8 mouse cellular contexts compared by ENCODE assay signal in the genomic region with DNA sequence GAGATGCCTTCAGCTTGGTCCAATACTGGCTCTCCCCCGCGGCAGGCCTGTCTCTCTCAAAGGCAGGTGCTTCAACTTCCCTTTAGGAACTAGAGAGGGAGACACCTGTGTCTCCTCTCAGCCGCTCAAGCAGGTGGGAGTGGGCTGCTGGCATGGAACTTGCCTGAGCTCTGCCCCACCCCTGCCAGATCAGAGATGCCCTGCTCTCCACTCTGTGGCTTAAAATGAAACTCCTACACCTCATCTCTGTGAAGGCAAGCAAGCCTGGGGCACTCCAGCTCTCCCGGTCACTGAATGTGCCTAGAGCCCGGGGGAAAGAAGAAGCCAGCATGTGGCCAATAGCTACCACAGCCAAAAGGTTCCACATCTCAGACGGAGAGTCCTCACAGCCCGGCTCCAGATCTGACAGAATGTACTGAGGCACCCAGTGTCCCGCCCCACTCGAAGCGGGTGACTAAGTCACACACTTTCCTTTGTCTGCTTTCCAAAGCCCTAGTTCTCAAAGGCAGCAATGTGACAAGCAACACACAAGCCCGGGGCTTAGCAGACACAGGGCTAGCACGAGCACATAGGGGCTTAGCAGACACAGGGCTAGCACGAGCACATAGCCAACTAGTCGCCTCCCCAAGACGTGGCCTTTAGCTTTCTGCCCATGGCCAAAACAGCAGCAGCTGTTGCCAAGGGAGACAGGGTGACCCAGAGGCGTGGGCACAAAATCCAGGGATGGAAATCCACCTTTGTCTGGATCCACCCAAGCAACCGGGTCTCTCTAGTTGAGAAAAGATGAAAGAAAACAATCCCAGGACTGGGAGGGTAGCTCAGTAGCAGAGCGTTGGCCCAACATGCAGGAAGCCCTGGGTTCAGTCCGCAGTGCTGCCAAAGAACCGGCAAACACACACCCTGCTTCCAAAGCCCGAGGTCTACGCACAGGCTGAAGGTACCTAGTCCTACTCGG. TPM values are rescaled to one million over a fixed set of nuclear protein-coding genes. Genes with fewer than 3 reads are reported as not detected.
A peak's percentile ranks its signal among the peaks of the same experiment; 100 is the strongest.
DNase-seq lines count a peak whose midpoint lies in the region; ATAC-seq and TF ChIP-seq lines count a peak whose summit lies in the region.

No protein-coding gene starts in this region.

- H3K4me1 ChIP-seq in liver, adult 2 months (ENCODE audit: control insufficient read depth, insufficient read depth, low read length): peaks cover 27% of the 10 kb centered on the region
- peaks cover 76% of the 10 kb centered on the region for H3K4me1 ChIP-seq in heart, embryonic 12.5 days (replicated peaks)
- peaks cover 58% of the 10 kb centered on the region for H3K4me1 ChIP-seq in liver, embryonic 11.5 days (replicated peaks; ENCODE audit: control insufficient read depth, insufficient read depth, low read length)

- no peaks in the 10 kb centered on the region for H3K27me3 ChIP-seq in liver, adult 2 months (ENCODE audit: control insufficient read depth, insufficient read depth, low read length)
- H3K27me3 ChIP-seq in heart, embryonic 12.5 days (replicated peaks): no peaks in the 10 kb centered on the region
- no peaks in the 10 kb centered on the region for H3K27me3 ChIP-seq in liver, embryonic 11.5 days (replicated peaks; ENCODE audit: control insufficient read depth, insufficient read depth, low read length)

- H3K79me2 ChIP-seq in liver, adult 2 months (ENCODE audit: control insufficient read depth, insufficient read depth, low read length): peaks cover 28% of the 10 kb centered on the region; the same call in 1 of the 2 replicates

- WGBS in liver, adult 2 months: 39% methylated on average over 23 of the region's 23 CpGs
- WGBS in heart, embryonic 12.5 days: 48% methylated on average over 23 of the region's 23 CpGs
- 66% methylated on average over 23 of the region's 23 CpGs for WGBS in liver, embryonic 11.5 days

- peak overlapping the region; percentile 7 for H3K9ac ChIP-seq in liver, adult 2 months (ENCODE audit: low read depth, low read length)
- H3K9ac ChIP-seq in heart, embryonic 12.5 days: peak overlapping the region; percentile 90
- 0 out of 2 replicates have a peak overlapping the region, but pooled peaks have one; percentile 5 for H3K9ac ChIP-seq in liver, embryonic 11.5 days (ENCODE audit: low read depth, low read length)

- no peak for TF ChIP-seq POLR2A in liver, adult 2 months (IDR thresholded peaks at IDR 0.05; ENCODE audit: extremely low read depth, insufficient read depth, low read length)

- DNase-seq in CD4-positive, CD25-positive, alpha-beta regulatory T cell, adult 2 months (ENCODE audit: low read depth, low spot score): peak; percentile 52
- DNase-seq in liver, adult 2 months (ENCODE audit: extremely low read depth, low read depth, low spot score): peak; percentile 62
- DNase-seq in liver: no peak
- no peak for DNase-seq in liver, embryonic 11.5 days (ENCODE audit: low spot score)
- peak; percentile 46 to 49 for DNase-seq in natural killer cell, adult 2 months (ENCODE audit: low spot score in 2 of 2)
- no peak for DNase-seq in urinary bladder, postnatal 10 days (ENCODE audit: low spot score)

- no peak for ATAC-seq in CD4-positive, CD25-positive, alpha-beta regulatory T cell, adult 4 months
- no peak for ATAC-seq in heart, embryonic 12.5 days (ENCODE audit: insufficient number of reproducible peaks, low FRiP score)
- ATAC-seq in liver, embryonic 11.5 days (replicated peaks; ENCODE audit: low FRiP score): no peak

- no peak overlapping the region for H3K4me3 ChIP-seq in liver, adult 2 months (ENCODE audit: insufficient read depth, low read depth, low read length)
- H3K4me3 ChIP-seq in heart, embryonic 12.5 days: peak overlapping the region; percentile 74
- H3K4me3 ChIP-seq in liver, embryonic 11.5 days (ENCODE audit: low read depth, low read length): peak overlapping the region; percentile 87; the same call in 1 of the 2 replicates

- TF ChIP-seq CTCF in liver, adult 2 months (IDR thresholded peaks at IDR 0.05; ENCODE audit: low read depth, low read length): no peak

- H3K27ac ChIP-seq in liver, adult 2 months (replicated peaks; ENCODE audit: insufficient read depth, low read depth, low read length): 0 out of 2 replicates have a peak overlapping the region, but pooled peaks have one; percentile 3
- H3K27ac ChIP-seq in heart, embryonic 12.5 days (ENCODE audit: poor library complexity, severe bottlenecking): peak overlapping the region; percentile 53
- no peak overlapping the region for H3K27ac ChIP-seq in liver, embryonic 11.5 days (ENCODE audit: low read depth, low read length)

- H3K36me3 ChIP-seq in liver, adult 2 months (ENCODE audit: control insufficient read depth, insufficient read depth, low read length): no peaks in the 10 kb centered on the region
- H3K36me3 ChIP-seq in heart, embryonic 12.5 days: no peaks in the 10 kb centered on the region
- no peaks in the 10 kb centered on the region for H3K36me3 ChIP-seq in liver, embryonic 11.5 days (ENCODE audit: control insufficient read depth, insufficient read depth, low read length)

- peak overlapping the region; percentile 87 for H3K4me2 ChIP-seq in heart, embryonic 12.5 days
- H3K4me2 ChIP-seq in liver, embryonic 11.5 days: peak overlapping the region; percentile 92

- no peaks in the 10 kb centered on the region for H3K9me3 ChIP-seq in heart, embryonic 12.5 days (replicated peaks)
- no peaks in the 10 kb centered on the region for H3K9me3 ChIP-seq in liver, embryonic 11.5 days (ENCODE audit: control insufficient read depth, low read length)

RNA-seq across cellular contexts. Expression of a gene that starts 3.0 kb away (rescaled TPM):
- polyA plus RNA-seq in CD4-positive, CD25-positive, alpha-beta regulatory T cell, adult 4 months (2017; shearing (Covaris generic)): 10 to 100 TPM; 15.6 to 36.9 TPM
- 5.7 and 8.1 TPM in 2 replicates for total RNA-seq in liver, adult 2 months (2014; rRNA removed)
- 7.8 and 8.9 TPM in 2 replicates for polyA plus RNA-seq in liver, adult 2 months (2012; rRNA removed)
- 17.0 and 18.9 TPM in 2 replicates for polyA plus RNA-seq in heart, embryonic 12.5 days (2016; fragmentation: Nextera tagmentation; extraction: Ambion mirVana)
- 7.2 and 7.3 TPM in 2 replicates for polyA plus RNA-seq in liver, embryonic 11.5 days (2014; fragmentation: Nextera tagmentation; extraction: Ambion mirVana)

Comparison
In these comparisons a context has a peak if more than half of its experiments do, and no peak if none do; other contexts are left out.
1. DNase-seq: peak in CD4-positive, CD25-positive, alpha-beta regulatory T cell, adult 2 months (single experiment), liver, adult 2 months (single experiment) and natural killer cell, adult 2 months (2 of 2); none in liver (single experiment), liver, embryonic 11.5 days (single experiment) and urinary bladder, postnatal 10 days (single experiment).
2. H3K9ac ChIP-seq: peak in every context shown above with its lines; median percentile 90 in heart, embryonic 12.5 days; 7 in liver, adult 2 months; 5 in liver, embryonic 11.5 days.